Mouse (Mus musculus): ENCODE measurements at regions not wholly inside any gene's neighbourhood (a gene's known extent, or its start where the extent isn't known, plus 50 kb on each side); places are given as distances from the start of the nearest gene placed in this dataset.

DNA sequence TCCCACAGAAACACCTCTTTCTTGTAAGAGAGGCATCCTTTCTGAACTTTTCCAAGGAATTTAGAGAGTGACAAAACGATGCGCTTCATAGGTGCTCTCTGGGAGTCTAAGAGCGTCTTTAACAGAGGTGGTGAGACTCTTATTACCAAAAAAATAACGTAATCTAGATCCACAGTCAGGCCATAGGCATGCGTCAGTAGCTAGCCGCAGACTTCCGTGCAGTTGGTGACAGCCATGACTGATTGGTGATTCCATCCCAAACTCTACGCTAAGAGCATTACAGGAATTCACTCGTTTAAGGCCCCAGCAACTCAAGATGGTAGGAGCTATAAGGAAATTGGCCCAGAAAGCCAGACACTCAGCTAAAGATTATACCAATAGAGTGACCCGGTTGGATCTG, 197.4 kb downstream of the Sox9 start:
- no peak for DNase-seq (ENCODE audit: extremely low spot score)

DNA sequence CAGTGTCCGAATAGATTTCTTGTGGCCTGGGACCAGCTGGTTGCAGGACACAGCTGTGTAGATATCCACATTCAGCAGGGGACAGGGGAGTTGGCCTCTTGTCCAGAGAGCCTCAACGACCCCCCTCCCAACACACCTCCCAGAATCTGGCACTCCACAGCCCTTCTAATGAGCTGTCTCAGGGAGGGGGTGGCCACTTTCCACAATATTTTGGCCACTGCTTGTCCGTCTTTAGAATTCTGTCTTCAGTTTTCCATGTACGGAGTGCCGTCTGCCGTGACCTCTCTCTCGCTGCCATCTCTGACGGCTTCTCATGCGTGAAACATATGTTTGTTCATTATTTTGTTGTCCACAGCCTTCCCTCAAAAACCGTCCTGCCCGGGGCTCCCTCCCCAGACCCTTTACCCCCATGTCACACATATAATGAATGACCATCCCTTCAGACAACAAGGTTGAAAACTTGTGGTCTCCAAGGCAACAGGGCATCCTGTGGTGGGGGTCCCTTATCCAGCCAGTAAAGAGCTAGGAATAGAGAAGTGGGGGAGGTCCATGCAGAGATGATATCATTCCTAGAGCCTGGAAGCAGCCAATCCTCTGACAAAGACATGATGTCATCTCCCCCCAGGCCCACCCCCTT, 200.3 kb downstream of the Sox9 start:
- DNase-seq (ENCODE audit: extremely low spot score), result peak; percentile 64

GRCm38 (mm10) chr11:112982802-112983591, 201.0 kb downstream of the Sox9 start:
- no peak for DNase-seq (ENCODE audit: extremely low spot score)

- no peak for DNase-seq (ENCODE audit: extremely low spot score)
These were observed 204.1 kb downstream of the Sox9 start for GRCm38 (mm10) chr11:112986029-112986573.

DNA sequence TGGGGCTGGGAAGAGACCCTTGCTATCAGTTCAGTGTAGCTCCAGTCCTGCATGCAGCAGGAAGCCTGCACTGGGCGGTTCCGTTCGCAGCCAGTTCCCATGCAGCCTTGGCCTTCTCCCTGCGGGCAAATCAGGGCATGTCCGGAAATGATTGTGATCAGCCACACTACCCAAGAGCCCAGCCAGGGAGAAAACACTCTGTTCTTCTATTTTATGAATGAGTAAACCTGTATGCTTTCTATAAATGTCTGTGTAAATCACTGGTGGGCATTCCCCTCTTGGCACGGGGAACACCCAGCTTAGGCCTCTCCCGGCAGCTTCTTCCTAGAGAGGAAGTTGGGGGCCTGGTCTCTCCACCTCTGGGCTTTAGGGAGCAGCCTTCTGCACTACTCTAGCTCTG, 205.8 kb downstream of the Sox9 start:
- DNase-seq (ENCODE audit: extremely low spot score), result no peak

- DNase-seq (ENCODE audit: extremely low spot score), result no peak
These were observed 206.9 kb downstream of the Sox9 start for GRCm38 (mm10) chr11:112988900-112989299.

DNA sequence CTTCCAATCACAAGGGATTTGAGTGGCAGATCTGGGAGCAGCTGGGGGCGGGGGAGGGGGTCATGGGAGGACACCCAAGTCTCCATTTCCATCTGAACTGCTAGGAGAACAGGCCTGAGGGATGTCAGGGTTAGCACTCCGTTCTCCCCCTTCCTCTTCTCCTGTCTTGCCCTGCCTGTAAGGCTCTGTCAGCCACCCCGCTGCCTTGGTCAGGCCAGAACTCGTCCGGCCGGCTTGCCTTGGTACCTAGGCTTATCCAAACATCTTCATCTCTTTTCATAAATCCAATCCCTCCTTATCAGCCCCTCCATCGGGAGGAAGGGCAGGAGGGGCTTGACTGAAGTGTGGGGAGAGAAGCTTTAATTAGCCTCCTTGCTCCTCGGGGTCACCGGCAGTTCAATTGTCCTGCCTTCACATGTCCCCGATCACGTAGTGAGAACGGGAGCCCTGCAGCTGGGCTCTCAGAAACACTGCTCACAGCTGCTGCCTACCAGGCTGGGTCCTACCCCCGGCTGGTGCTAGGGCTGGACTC, 208.0 kb downstream of the Sox9 start:
- DNase-seq (ENCODE audit: extremely low spot score), result peak; percentile 57

DNA sequence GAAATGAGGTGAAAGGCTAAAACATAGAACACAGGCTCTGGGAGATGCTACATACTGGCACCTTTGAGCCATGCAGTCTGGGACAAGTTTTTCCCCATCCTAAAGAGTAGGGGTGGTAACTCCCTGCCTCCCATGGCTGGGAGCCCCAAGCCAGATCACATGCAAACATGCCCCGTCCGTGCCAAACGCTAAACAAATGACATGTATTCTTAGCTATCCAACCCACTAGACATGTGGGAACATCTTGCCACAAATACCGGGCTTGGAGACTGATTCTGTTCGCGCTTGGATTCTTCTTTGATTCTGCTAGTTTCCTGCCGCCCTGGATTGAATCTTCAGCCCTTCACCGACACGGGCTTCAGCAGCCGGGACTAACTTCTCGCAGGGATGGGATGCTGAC, 208.7 kb downstream of the Sox9 start:
- no peak for DNase-seq (ENCODE audit: extremely low spot score)

GRCm38 (mm10) chr11:112991862-112992261, 209.8 kb downstream of the Sox9 start:
- DNase-seq (ENCODE audit: extremely low spot score), result no peak

GRCm38 (mm10) chr11:112998777-112999583, 217.0 kb downstream of the Sox9 start:
- DNase-seq (ENCODE audit: extremely low spot score), result no peak

GRCm38 (mm10) chr11:113001071-113001470, 219.0 kb downstream of the Sox9 start:
- DNase-seq (ENCODE audit: extremely low spot score), result no peak

GRCm38 (mm10) chr11:113005895-113006294, 223.9 kb downstream of the Sox9 start:
- DNase-seq (ENCODE audit: extremely low spot score), result no peak

DNA sequence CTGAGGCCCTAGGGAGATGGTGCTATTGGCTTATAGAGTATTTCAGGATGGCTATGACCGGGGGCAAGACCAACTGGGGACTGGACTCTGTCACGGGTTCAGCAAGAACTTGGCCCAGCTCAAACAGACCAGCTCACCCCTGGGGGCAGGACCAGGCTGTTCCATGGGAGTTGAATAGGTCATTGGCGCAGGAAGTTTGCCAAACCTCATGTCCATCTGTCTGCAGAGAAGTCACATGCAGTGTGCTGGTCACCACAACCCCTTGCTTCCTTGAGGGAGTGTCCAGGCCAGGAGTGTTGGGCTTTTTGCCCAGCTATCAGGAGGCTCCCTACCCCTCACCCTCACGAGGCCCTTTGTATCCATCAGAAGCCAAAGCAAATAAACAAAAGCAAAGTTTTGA, 226.5 kb downstream of the Sox9 start:
- no peak for DNase-seq (ENCODE audit: extremely low spot score)

- no peak for DNase-seq (ENCODE audit: extremely low spot score)
These were observed 227.4 kb downstream of the Sox9 start for GRCm38 (mm10) chr11:113009376-113009775.

- no peak for DNase-seq (ENCODE audit: extremely low spot score)
These were observed 228.9 kb downstream of the Sox9 start for GRCm38 (mm10) chr11:113010906-113011305.

DNA sequence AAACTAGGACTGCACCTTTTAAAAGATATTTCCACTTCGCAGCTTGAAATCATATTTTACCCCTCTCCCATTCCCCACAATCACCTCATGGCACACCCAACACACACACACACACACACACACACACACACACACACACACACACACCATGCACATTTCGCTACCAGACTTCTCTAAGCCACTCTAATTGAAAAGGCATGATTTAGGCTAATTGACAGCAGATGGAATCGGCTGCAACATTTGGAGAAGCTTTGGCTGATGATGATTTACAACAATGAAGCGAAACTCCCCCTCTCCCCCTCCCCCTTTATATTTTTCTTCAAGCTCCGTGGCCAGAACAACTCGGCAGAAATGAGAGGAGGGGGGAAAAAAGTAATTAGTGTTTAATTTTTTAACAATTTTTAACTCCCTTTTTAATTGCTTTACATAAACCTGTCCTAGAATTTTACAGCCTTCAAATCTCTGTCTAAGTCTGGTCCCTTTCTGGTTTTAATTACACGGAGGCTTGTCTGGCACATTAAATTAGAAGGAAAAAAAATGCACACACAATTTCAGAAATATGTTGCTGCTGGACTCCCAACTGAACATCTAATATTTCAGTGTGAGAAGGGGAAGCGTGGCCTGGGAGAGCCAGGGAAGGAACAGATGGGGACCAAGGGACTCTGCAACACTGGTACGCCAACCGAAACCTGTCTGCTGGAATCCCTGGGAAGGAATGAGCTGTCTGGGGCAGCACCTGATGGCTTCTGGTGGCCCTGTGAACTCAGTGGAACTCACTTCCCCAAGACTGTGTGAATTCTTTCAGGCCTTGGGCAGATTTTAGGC, 232.4 kb downstream of the Sox9 start:
- DNase-seq (ENCODE audit: extremely low spot score), result peak; percentile 48

DNA sequence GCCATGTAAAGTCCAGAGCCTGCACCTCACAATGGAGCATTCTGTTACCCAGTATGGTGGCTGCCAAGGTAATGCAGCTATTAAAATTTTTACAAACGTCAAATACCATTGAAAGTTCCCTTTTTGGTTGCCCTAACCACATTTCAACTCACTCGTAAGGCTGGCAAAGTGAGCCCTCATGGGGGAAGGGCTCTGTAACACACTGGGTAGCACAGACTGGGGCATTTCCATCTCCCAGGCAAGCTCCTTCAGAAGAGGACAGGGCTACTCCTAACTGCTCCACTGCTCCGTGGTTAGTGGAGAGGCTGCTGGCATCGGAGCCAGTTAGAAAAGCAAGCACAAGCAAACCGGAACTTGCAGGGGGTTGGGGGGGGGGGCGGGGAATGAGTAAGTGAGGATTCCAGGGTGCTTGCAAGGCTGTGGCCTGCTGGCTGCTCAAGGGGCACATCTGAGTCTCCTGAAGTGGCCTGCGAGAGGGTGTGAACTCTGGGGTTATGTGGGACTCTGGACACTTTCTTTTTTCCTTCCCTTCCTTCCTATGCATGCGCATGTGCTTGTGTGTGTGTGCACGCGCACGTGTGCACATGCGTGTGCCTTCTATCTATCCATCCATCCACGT, 233.8 kb downstream of the Sox9 start:
- DNase-seq (ENCODE audit: extremely low spot score), result no peak

- DNase-seq (ENCODE audit: extremely low spot score), result peak; percentile 35
These were observed 235.0 kb downstream of the Sox9 start for GRCm38 (mm10) chr11:113016801-113017715.

DNA sequence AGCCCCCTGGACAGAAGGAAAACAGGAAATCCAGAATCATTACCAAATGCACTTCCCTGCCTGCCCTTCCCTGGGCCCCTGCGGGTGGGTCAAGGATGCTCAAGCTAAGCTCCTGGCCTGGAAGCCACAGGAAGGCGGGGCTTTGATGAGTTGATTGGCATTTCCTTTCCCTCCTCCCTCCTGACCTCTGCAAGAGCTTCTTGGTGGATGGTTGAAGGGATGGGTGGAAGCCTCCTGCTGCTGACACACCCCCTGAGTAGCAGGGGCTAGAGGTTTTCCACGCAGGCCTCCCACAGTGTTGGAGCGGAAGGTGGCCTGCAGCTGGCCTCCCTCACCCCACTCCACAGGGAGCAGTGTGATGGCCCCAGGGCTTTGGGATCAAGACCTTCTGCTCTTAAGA, 239.5 kb downstream of the Sox9 start:
- DNase-seq (ENCODE audit: extremely low spot score), result peak; percentile 61

DNA sequence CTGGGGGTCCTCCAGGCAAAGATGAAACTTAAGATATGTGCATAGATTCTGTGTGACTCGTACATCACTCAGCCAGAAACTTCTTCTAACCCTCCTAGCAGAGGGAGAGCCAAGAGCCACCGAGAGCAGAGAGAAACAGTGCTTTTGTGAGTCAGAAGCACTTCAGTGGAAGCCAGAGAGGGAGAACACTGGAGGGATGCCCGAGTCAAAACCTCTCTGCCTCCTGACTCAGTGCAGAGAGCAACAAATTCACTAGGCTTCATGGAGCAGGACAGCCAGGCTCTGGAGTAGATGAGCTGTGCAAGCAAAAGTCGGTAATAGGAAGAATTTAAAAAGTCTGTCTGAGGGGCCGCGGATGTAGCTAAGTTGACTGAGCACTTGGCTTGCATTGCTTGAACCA, 245.0 kb downstream of the Sox9 start:
- no peak for DNase-seq (ENCODE audit: extremely low spot score)

All from embryo, embryonic 9.5 days (tissue).